Mouse (Mus musculus) urinary bladder, adult 18-20 months (tissue): Measurements from ENCODE around the gene Ski.

ENCODE experiments used
- DNase-seq, 2 experiments: peaks; one replicate each; pipeline ENCODE4 v3.0.0; 2022; ENCODE audit warnings: low spot score in 2 of 2, mixed read lengths in 2 of 2

Ski gene

DNA sequence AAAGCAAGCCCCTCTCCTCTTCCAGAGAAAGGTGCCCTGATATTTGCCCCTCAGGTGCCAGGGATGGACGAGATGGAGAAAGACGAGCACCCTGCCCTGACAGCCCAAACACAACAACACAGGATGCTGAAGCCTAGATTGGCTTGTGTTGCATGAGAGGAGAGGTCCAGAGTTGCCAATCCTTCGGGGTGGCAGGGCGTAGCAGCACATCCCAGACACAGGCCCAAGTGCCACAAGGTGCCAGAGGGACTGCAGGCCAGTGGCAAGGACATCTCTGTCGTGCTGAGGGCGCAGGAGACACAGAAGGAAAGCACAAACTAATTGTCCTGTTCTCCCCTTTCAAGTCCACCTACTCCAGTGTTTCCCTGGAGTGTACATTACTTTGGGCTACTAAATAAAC is 8.2 kb downstream of the Ski start:
- no peak for DNase-seq

DNA sequence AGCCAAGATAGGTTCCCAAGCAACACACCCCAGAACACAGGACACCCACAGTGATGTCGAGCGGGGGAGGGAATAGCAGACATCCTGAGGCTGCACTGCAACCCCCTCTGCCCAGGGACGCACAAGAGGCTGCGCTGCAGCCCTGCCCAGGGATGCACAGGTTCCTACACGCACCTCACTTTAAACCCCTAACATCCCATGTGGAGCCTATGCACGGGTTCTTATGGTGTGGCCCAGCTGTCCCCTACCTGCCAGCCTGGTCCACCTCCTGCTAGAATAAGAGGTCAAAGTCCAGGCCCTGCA is 8.7 kb downstream of the Ski start:
- DNase-seq: no peak

DNA sequence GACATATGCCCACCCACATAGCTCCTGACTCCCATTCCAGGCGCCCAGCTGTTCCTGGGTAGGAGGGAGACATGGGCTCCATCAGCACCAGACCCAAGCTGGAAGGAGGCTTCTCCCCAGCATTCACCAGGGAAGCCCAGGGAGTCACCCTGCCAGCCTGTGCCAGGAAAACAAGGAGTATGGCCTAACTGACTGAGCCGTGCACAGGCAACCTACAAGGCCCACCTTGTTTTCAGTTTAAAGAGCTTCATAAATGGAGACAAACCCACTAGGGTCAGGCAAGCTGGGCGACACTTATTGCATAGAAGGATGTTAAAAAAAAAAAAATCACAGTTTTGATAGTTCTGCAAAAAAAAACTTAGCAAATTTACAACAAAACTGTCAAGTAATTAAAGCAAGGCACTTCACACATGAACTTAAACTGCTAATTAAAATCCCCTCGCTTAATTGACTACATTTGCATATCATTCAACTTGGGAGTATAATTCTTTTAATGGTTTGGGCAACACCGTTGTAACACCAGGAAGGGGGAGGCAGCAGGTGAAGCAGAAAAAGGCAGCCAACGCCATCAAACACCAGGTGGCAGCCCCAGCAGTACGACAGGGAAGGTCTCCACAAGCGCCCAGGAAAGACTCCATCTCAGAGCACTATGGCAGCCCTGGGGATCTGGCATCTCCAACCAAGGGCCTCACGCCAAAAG is 9.2 kb downstream of the Ski start:
- DNase-seq: no peak

DNA sequence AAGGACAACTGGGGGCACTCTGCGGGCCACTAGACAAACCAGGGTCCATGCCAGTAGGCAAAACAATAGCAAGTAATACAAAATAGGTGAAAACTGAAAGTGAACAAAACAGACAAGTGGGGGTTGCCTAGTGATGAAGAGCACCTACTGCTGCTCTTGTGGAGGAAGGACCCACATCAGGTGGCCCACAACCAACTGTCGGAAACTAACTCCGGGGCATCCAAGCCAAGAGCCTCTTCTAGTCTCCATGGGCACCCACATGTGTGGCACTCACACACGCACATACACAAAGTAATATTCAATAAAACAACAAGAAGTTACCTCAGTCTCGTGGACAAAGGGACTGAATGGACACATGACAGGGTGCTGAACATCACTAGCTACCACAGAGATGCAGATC is 12.9 kb downstream of the Ski start:
- no peak for DNase-seq

DNA sequence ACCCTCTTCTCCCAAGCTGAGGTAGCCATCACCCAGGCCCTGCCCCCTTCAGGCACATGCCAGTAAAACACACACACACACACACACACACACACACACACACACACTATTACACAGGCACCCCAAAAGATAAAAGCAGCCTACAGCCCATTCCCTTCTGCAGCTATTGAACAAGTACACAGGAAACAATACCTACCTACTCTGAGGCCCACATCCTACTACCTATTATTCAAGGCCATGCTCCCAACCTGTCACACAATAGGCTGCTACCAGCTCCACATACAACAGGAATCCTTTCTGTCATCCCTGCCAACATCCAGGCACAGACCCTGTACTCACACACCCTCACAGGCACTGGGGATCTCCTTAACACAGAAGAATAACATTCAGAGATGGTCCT is 13.3 kb downstream of the Ski start:
- no peak for DNase-seq

DNA sequence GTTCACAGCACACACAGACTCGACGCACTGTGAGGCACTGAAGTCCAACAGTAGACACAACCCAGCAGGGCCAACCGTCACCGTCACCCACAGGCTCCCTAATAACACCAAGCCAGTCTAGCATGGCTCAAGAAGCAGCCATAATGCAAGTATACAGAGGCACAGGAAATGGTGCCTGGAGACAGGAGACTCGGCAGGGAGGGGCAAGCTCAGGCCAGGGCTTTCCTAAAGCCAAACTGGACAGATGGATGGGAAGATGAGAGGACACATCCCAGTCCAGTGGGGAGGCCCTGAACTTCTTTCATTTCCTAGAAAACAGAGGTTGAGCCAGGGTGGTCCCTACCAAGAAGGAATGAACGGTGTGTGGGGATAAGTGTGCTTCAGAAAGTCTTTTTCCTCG is 13.8 kb downstream of the Ski start:
- DNase-seq: no peak

DNA sequence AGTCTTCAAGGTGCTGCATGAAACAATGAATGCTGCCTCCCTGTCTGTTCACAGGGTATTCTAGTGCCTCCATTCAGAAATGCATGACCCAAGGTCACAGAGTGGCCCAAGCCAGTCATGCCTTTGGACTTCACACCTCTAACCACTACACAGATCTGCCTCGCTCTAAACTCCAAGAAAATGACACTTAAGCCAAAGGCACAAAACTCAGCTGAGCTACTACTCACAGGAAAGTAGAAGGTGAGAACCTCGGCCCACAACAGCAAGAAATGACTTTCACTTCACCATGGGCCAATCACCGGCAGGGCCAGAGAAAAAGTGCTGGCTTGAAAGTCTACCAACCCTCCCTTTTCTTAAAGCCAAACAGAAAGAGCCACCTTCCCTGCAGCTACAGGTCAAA is 14.6 kb downstream of the Ski start:
- no peak for DNase-seq

DNA sequence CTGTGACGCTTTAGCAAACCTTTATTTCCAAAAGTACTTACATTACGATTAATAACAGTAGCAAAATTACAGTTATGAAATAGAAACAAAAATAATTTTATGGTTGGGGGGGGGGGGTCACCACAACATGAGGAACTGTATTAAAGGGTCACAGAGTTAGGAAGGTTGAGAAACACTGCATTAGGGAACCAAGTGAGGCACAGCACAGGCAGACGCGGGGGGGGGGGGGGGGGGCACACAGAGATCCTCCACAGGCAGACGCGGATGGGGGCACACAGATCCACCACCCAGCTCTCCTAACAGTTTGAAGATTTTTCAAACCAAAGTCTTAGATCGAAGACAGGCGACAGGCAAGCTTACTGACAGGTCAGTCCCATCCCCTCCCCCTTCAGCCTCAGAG is 15.9 kb downstream of the Ski start:
- no peak for DNase-seq

DNA sequence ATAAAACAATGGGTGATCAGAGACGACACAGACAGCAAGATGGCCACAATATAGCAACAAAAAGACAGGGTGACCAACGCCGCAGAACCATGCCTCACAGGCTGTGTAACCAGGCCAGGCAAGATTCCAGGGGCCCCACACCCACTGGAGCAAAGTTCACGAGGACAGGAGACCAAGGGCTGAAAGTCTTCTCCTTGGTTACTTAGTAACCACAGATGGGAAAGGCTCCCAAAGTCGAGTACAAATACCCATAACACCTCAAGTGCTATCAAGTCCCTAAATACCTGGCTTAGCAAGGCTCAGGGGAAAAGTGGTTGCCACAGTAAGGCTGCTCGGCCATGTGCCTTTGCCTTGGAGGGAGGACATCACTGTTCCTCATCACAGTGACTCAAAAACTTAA is 16.5 kb downstream of the Ski start:
- DNase-seq: peak in 1 of 2 experiments; percentile 67

DNA sequence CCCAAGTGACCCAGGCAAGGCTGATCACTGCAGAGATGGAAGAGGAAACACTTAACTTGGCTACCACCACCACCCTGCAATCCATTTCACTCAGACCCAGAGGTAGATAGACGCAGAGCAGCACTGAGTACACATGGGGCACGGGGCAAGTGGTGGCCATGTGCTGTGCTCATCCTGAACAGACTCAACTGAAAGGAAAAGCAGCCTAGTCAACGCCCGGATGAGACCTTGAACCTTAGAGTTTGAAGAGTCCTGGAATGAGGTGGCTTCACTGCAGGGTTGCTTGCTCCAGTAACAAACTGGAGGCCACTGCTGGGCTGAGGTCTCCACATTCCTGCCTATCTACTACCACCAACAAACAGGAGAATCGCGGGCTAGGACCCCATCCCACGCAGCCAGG is 20.6 kb downstream of the Ski start:
- no peak for DNase-seq

DNA sequence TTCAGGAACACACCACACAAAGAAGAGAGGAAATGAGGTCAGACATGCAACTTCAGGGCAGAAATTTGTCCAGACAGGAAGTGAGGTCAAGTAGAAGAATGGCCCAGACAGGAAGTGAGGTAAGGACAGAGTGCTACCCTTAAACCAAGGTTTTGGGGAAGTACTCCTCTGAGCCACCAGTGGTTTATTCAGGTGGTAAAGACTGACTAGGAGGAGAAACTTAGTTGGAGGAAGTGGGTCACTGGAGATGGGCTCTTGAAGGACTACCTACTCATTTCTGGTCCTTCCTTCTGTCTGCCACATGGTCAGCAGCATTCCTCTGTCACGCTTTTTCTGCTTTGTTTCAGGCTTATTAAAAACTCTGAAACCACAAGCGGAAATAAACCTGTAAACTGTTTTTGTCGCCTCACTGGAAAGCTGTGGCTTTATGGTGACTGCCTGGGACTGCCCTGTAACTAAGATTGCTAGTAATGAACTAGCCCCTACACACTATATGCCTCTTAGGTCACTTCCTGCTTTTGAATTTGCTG is 21.5 kb downstream of the Ski start:
- no peak for DNase-seq

DNA sequence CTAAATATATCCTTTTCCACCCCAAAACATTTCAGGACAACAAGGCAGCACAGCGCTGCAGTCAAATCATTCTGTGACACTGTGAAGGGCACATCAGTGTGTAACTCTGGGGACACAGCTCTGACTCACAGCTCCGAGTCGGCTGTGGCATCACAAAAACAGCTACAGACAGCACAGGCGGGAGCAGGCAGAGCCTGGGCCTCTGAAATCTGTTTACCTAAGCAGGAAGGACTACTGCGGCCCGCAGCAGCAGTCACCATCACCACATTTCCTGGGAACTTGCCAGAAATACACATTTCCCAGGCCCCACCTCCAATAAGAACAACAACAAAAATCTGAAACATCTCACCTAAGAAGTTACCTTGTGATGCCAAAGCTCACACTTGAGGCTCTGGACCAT is 24.7 kb downstream of the Ski start:
- DNase-seq: no peak

DNA sequence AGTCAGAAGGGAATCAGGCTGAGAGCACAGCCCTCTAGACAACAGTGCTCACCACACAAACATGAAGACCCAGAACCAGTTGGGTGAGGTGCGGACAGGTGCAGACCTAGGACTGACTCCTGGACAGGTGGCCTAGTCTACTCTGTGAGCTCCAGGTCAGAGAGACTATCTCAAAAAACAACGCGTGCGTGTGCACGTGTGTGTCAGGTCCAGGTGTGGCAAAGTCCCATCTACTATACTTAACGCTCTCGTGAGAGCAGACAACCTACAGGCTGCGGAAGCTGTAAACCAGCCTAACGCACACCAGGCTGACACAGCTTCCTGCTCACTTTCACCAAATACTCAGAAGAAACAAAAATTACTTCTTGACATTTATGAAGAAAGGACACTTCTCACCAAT is 27.2 kb downstream of the Ski start:
- no peak for DNase-seq

DNA sequence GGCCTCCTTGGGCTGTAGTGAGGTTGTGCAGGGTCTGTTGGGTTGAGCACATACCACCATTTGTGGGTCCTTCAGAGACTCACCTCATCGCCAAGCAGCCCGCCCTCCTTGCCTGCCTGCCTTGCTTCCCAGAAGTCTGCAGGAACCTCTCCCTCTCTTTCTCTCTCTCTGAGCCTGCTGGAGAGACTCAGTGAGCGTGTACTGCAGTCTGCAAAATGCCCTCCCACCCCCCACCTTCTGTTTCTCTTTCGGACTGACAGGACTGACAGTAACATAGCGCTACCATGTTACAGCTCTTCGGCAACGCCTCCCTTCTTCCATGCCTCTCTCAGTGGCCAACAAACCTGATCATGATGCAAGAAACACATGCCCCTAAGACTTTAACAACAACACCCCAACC is 32.1 kb downstream of the Ski start:
- DNase-seq: no peak

DNA sequence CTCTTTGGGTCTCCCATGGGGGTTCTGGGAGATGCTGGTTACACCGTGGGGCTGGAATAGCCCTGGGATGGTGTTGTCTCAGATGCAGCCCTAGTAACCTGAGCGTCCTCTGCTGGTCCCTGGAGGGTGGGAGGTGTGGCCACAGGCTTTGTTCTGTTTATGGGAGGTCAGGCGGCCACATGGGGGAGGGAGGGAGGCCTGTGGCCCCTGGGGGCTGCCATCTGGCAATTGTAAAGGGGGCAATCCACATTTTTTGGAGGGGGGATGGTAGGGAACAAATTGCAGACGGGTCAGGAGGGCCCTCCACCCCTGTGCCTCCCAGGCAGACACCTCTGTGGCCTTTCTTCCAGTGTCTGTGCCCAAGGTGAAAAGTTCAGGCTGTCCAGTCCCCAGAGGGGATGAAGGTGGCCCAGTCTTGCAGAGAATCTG is 32.7 kb downstream of the Ski start:
- no peak for DNase-seq

DNA sequence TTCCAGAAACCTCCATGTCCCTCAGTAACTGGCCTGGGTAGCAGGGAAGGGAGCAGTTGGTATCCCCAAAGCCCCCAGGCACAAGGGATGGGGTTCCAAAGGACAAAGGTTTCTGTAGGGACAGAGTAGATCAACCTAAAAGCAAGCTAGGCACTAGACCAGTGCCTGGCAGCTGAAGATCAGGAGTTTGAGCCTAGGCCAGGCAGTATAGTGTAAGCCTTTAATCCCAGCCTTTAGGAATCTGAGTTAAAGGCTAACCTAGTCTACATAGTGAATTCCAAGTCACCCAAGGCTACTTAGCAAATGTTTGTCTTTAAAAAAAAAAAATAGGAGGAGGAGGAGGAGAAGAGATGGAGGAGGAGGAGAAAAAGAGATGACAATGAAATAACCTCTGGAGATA is 33.6 kb downstream of the Ski start:
- DNase-seq: no peak

DNA sequence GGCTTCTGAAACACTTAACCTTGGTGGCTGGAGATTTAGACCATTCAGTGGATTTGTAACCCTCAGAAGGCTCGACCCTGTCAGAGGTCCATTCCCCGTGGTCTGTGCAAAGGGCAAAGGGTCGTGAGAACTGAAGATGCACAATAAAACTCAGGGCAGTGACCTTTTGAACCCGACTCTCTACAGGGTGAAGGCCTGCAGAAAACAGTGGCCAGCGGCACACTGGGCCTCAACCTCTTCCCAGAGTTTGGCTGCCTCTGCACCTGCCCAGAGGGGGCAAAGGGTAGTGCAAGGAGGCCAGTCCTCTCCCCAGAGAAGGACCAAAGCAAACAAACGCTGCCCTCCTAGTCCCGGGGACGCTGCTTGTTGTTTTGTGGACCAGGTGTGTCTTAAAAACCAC is 34.1 kb downstream of the Ski start:
- no peak for DNase-seq

DNA sequence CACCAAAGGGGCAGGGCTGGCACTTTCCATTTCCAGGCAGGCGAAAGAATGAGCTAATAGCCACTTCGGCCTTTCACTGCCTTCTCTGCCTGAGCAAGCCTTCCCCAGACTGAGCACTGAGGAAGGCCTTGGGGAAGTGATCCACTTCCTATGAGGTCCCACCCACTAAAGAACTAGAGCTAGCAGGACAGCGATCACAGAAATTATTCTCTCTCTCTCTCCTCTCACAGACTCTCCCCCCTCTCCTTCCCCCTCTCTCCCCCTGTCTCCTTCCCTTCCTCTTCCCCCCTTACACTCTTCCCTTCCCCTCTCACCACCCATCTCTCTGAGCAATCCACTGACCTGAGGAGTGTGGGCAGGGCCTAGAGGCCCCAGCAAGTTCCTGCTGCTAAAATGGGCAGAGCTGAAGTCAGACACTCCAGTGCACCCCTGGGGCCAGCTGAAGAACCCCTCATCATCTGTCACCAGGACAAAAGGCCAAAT is 35.2 kb downstream of the Ski start:
- DNase-seq: no peak

DNA sequence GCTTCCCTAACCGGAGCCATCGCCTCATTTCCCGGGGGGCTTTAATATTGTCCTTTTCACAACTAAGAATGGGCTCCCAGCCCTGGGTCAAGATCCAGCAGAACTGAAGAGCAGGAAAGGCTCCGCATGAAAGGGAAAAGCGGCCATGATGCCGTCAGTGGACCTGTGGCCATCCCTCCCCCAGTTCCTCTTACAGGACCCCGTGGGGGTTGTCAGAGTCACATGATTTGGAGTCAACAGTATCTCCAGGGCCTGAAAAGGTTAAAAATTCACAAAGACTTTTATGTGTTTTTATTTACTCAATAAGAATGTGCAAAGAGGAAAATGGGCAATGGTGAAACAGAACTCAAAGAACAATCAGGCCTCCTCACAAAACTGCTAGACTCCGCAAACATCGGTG is 36.5 kb downstream of the Ski start:
- no peak for DNase-seq

DNA sequence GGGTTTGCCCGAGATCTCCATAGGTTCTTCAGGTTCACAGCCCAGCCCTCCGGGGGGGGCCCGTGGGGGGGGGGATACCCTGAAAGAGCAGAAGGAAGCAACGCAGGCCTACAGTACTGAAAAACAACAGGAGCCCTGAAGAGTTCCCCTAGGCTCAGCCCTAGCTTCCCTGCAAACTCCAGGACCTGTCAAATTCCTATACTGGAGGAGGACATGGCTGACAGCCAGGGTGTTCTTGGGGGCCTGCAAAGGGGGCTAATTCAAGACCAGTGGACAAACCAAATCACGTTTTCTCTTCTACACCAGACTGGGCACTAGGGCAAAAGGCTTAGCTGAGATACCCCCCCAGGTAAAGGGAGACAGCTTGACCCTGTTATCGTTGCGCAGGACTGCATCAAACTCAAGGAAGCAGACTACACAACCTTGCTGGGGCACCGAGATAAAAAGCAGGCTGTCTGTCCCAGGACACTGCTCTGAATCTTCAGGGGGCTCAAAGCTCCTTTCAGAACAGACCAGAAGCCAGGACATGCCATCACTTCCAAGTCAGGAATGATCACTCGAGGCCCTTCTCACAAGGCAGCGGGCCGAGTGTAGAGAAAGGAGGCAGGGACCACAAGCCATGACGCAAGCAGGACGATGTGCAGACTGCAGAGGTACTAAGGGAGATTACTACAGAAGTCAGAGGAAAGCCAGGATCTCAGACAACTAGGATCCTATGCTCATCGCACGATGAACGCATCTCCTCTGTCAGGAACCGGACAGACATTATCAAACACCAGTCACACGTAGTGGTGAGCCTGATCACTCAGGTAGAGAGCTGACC is 37.9 kb downstream of the Ski start:
- no peak for DNase-seq

DNA sequence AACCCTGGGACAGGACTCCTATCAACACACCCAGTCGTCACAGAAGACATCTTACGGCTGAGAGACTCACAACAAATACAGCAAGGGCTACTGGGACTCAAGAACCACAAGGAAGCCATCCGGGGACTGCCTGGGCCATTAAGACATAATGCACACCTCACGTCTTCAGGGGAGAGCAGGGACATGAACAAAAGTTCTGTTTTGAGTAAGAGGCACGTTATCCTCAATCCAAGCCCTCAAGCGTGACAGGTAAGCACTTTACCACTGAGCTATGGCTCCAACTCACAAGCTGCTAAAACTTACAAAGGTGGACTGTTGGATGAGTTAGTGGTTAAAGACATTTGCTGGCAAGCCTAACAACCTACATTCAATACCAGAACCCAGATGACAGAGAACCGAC is 39.2 kb downstream of the Ski start:
- no peak for DNase-seq

DNA sequence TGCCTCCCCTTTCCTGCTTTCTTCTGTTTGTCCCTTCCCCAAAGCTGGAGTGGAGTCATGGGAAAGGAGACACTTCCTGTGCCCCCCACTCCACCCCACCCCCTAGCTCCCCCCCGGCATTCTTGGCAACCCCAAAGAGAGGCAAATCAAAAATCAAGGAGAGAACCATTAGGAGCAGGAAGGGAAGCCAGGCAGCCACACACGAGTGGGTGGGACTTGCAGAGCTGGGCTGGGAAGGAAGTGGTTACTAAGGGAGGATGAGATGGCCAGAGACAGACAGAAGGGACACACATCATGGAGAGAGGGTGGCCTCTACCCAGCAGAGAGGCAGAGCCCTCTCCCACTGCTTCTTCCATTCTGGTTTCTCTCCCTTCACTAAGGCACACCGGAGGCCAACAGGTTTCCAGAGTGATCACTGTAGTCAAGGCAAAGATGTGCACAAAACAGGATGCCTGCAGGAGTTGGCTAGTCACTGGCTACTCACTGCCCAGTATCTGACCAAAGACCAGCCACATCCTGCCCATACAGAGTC is 43.3 kb downstream of the Ski start:
- no peak for DNase-seq

DNA sequence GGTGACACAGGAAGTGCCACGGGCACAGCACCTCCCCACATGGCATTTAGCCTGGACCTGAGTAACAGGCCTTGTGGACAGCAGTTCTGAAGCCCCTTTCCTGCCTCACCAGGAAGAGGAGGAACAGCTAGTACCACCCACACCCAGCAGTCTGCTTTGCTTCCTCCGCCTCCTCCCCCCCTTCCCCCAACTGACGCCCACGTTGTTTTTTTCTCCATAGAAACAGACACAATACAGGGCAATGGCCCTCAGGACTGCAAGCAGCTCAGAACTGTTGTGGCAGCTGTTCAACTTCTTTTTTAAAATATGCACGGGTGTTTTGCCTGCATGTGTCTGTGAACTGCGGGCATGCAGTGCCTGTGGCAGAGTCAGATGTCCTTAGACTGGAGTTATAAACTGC is 44.1 kb downstream of the Ski start:
- peak in 1 of 2 experiments; percentile 53 for DNase-seq
